In the genomic region with DNA sequence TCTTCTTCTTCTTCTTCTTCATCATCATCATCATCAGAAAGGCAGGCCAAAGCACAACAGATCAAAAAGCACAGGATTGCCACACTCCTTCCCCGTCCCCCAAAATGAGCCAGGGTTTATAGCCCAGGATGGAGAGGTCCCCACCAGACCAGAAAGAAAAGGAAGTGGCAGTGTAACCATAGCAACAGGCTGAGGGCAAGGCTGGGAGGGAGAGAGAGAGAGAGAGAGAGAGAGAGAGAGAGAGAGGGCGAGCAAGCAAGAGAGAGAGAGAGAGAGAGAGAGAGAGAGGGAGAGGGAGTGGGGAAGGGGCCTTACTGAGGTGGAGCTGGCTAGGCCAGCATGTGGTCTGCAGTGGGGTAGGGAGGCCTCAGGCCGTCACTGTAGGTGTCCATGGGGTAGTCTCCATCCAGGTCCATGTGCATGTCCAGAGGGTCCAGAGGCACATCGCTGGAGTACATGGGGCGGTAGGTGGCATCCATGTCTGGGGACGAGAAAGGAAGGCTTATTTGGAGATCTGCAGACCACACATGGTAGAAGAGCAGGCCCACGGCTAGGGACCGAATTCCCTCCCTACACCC, we compare ENCODE assay signal across 19 mouse cellular contexts. TPM values are rescaled to one million over a fixed set of nuclear protein-coding genes. Genes with fewer than 3 reads are reported as not detected.
DNase-seq lines count a peak whose midpoint lies in the region; ATAC-seq and TF ChIP-seq lines count a peak whose summit lies in the region.
"Had no signal": no experiment of that assay in that cellular context is flagged by ENCODE, and none has a peak within 500 bp of the region (broad histone marks: within the 10 kb centered on the region; RNA-seq: fewer than 3 reads in every experiment).

No protein-coding gene starts in this region.

- H3K9me3 ChIP-seq in hindbrain, embryonic 15.5 days: no peaks in the 10 kb centered on the region
- H3K9me3 ChIP-seq in midbrain, postnatal 0 days (ENCODE audit: low read length): no peaks in the 10 kb centered on the region
- H3K9me3 ChIP-seq: heart, embryonic 12.5 days; stomach, embryonic 15.5 days had no signal

- TF ChIP-seq POLR2A in thymus, adult 2 months (IDR thresholded peaks at IDR 0.05; ENCODE audit: control insufficient read depth, extremely low read depth, insufficient read depth, low read length, poor library complexity): no peak

- peak overlapping the region; percentile 41; the same call in 1 of the 2 replicates for H3K27ac ChIP-seq in brown adipose tissue, adult 24 weeks (replicated peaks; ENCODE audit: low read depth, low read length)
- no peak overlapping the region for H3K27ac ChIP-seq in hindbrain, embryonic 15.5 days (replicated peaks)
- no peak overlapping the region for H3K27ac ChIP-seq in midbrain, postnatal 0 days (ENCODE audit: low read depth, low read length)
- no peak overlapping the region for H3K27ac ChIP-seq in thymus, adult 2 months (ENCODE audit: control insufficient read depth, insufficient read depth, low read length)
- H3K27ac ChIP-seq: liver, embryonic 14.5 days; stomach, embryonic 15.5 days had no signal

- WGBS in hindbrain, embryonic 15.5 days: 55% methylated on average over 7 of the region's 8 CpGs
- 63% methylated on average over 7 of the region's 8 CpGs for WGBS in midbrain, postnatal 0 days
- 79% methylated on average over 8 of the region's 8 CpGs for WGBS in thymus, adult 2 months

- no peaks in the 10 kb centered on the region for H3K27me3 ChIP-seq in hindbrain, embryonic 15.5 days
- H3K27me3 ChIP-seq in midbrain, postnatal 0 days (ENCODE audit: insufficient read depth, low read length): no peaks in the 10 kb centered on the region
- H3K27me3 ChIP-seq in thymus, adult 2 months (ENCODE audit: control insufficient read depth, insufficient read depth, low read length): no peaks in the 10 kb centered on the region
- H3K27me3 ChIP-seq: heart, embryonic 12.5 days; stomach, embryonic 15.5 days had no signal

- peaks cover 25% of the 10 kb centered on the region for H3K4me1 ChIP-seq in brown adipose tissue, adult 24 weeks (ENCODE audit: control insufficient read depth, insufficient read depth, insufficient read length, low read length)
- H3K4me1 ChIP-seq in hindbrain, embryonic 15.5 days (replicated peaks): no peaks in the 10 kb centered on the region
- no peaks in the 10 kb centered on the region for H3K4me1 ChIP-seq in midbrain, postnatal 0 days (ENCODE audit: insufficient read depth, low read length)
- peaks cover 10% of the 10 kb centered on the region for H3K4me1 ChIP-seq in thymus, adult 2 months (replicated peaks; ENCODE audit: control insufficient read depth, insufficient read depth, low read length)
- H3K4me1 ChIP-seq: stomach, embryonic 15.5 days had no signal

- ATAC-seq in hindbrain, embryonic 15.5 days (ENCODE audit: low FRiP score, low read depth): peak; percentile 57; the same call in 1 of the 2 replicates
- peak; percentile 52; the same call in 1 of the 2 replicates for ATAC-seq in midbrain, postnatal 0 days (ENCODE audit: low FRiP score)
- ATAC-seq: lung, postnatal 0 days had no signal

- no peak overlapping the region for H3K9ac ChIP-seq in hindbrain, embryonic 15.5 days
- H3K9ac ChIP-seq in midbrain, postnatal 0 days (replicated peaks; ENCODE audit: low read length, poor library complexity, severe bottlenecking): no peak overlapping the region; the same call in 1 of the 2 replicates
- H3K9ac ChIP-seq: heart, embryonic 12.5 days; liver, embryonic 14.5 days; stomach, embryonic 15.5 days had no signal

- H3K36me3 ChIP-seq in hindbrain, embryonic 15.5 days: peaks cover 37% of the 10 kb centered on the region
- H3K36me3 ChIP-seq in midbrain, postnatal 0 days (ENCODE audit: insufficient read depth, low read length): peaks cover 44% of the 10 kb centered on the region
- peaks cover 14% of the 10 kb centered on the region; the same call in 1 of the 2 replicates for H3K36me3 ChIP-seq in thymus, adult 2 months (ENCODE audit: control insufficient read depth, insufficient read depth, low read length)

- no peak overlapping the region for H3K4me3 ChIP-seq in brown adipose tissue, adult 24 weeks (ENCODE audit: insufficient read depth, low read depth, low read length)
- no peak overlapping the region for H3K4me3 ChIP-seq in hindbrain, embryonic 15.5 days
- H3K4me3 ChIP-seq in midbrain, postnatal 0 days (ENCODE audit: low read depth, low read length): no peak overlapping the region
- H3K4me3 ChIP-seq in thymus, adult 2 months (ENCODE audit: control insufficient read depth, insufficient read depth, low read length): no peak overlapping the region
- H3K4me3 ChIP-seq: heart, embryonic 12.5 days; stomach, embryonic 15.5 days had no signal

- TF ChIP-seq CTCF in midbrain, postnatal 0 days (IDR thresholded peaks at IDR 0.05): no peak
- no peak for TF ChIP-seq CTCF in thymus, adult 2 months (IDR thresholded peaks at IDR 0.05; ENCODE audit: borderline replicate concordance, control insufficient read depth, extremely low read depth, insufficient read depth, low read length, poor library complexity)

- DNase-seq in thymus, postnatal 0 days (ENCODE audit: low spot score): peak; percentile 19
- no peak for DNase-seq in thymus, postnatal 4 days
- DNase-seq in midbrain, postnatal 0 days (ENCODE audit: low spot score): peak; percentile 43
- no peak for DNase-seq in heart, adult 18-20 months
- no peak for DNase-seq in thymus, adult 2 months
- DNase-seq in kidney, adult 18-20 months: no peak
- DNase-seq: cerebellum, adult 11 months; gastrocnemius, postnatal 25 days; heart, postnatal 36 days; kidney, adult 2 months; thymus, postnatal 36 days had no signal

- no peak overlapping the region for H3K4me2 ChIP-seq in hindbrain, embryonic 15.5 days
- no peak overlapping the region for H3K4me2 ChIP-seq in midbrain, postnatal 0 days (ENCODE audit: low read depth, low read length, poor library complexity, severe bottlenecking)
- H3K4me2 ChIP-seq: heart, embryonic 12.5 days; stomach, embryonic 15.5 days had no signal

RNA-seq across cellular contexts. Expression of gene Hap1, which starts 16.1 kb away (rescaled TPM):
- polyA plus RNA-seq in thymus, postnatal 0 days (2015; fragmentation: Nextera tagmentation; extraction: Ambion mirVana): 1.7 and 2.0 TPM in 2 replicates
- not detected in 2 replicates for polyA plus RNA-seq in brown adipose tissue, adult 24 weeks (2012; ENCODE audit: insufficient read depth, insufficient read length, missing spikeins)
- polyA plus RNA-seq in hindbrain, embryonic 15.5 days (2015; fragmentation: Nextera tagmentation; extraction: Ambion mirVana): 253 and 256 TPM in 2 replicates
- 743 and 796 TPM in 2 replicates for total RNA-seq in midbrain, postnatal 0 days (2014; rRNA removed)
- 597 and 631 TPM in 2 replicates for polyA plus RNA-seq in midbrain, postnatal 0 days (2015; fragmentation: Nextera tagmentation; extraction: Ambion mirVana)
- total RNA-seq in heart, adult 18-20 months (2021): 1 to 10 TPM; 1.8 to 1.9 TPM
- 7.7 and 8.6 TPM in 2 replicates for polyA plus RNA-seq in thymus, adult 2 months (2012; rRNA removed)

RNA-seq across cellular contexts. Expression of gene Jup, which starts 25.5 kb away (rescaled TPM):
- 94.2 and 95.3 TPM in 2 replicates for polyA plus RNA-seq in thymus, postnatal 0 days (2015; fragmentation: Nextera tagmentation; extraction: Ambion mirVana)
- polyA plus RNA-seq in brown adipose tissue, adult 24 weeks (2012; ENCODE audit: insufficient read depth, insufficient read length, missing spikeins): 24.9 and 31.0 TPM in 2 replicates
- polyA plus RNA-seq in hindbrain, embryonic 15.5 days (2015; fragmentation: Nextera tagmentation; extraction: Ambion mirVana): 73.2 and 78.1 TPM in 2 replicates
- 133 and 156 TPM in 2 replicates for total RNA-seq in midbrain, postnatal 0 days (2014; rRNA removed)
- polyA plus RNA-seq in midbrain, postnatal 0 days (2015; fragmentation: Nextera tagmentation; extraction: Ambion mirVana): 69.7 and 75.5 TPM in 2 replicates
- 100 to 1,000 TPM; 208 to 239 TPM for total RNA-seq in heart, adult 18-20 months (2021)
- 220 and 221 TPM in 2 replicates for polyA plus RNA-seq in thymus, adult 2 months (2012; rRNA removed)

RNA-seq across cellular contexts. Expression of gene Gast, which starts 37.9 kb away (rescaled TPM):
- 1.9 and 2.1 TPM in 2 replicates for polyA plus RNA-seq in thymus, postnatal 0 days (2015; fragmentation: Nextera tagmentation; extraction: Ambion mirVana)
- polyA plus RNA-seq in brown adipose tissue, adult 24 weeks (2012; ENCODE audit: insufficient read depth, insufficient read length, missing spikeins): not detected in 2 replicates
- polyA plus RNA-seq in hindbrain, embryonic 15.5 days (2015; fragmentation: Nextera tagmentation; extraction: Ambion mirVana): 0.38 TPM in 1 of 2 replicates, not detected in the other
- not detected in 2 replicates for total RNA-seq in midbrain, postnatal 0 days (2014; rRNA removed)
- 1.1 and 2.2 TPM in 2 replicates for polyA plus RNA-seq in midbrain, postnatal 0 days (2015; fragmentation: Nextera tagmentation; extraction: Ambion mirVana)
- not detected for total RNA-seq in heart, adult 18-20 months (2021)
- polyA plus RNA-seq in thymus, adult 2 months (2012; rRNA removed): 2.0 and 2.4 TPM in 2 replicates
- total RNA-seq: gastrocnemius, postnatal 25 days; heart, postnatal 36 days; layer of hippocampus, postnatal 10 days had no signal
- polyA plus RNA-seq: heart, embryonic 12.5 days; kidney, adult 2 months; limb, embryonic 11.5 days; liver, embryonic 14.5 days; lung, postnatal 0 days had no signal

RNA-seq across cellular contexts. Expression of gene P3h4, which starts 42.6 kb away (rescaled TPM):
- 14.8 and 15.3 TPM in 2 replicates for polyA plus RNA-seq in thymus, postnatal 0 days (2015; fragmentation: Nextera tagmentation; extraction: Ambion mirVana)
- polyA plus RNA-seq in brown adipose tissue, adult 24 weeks (2012; ENCODE audit: insufficient read depth, insufficient read length, missing spikeins): 5.7 and 9.8 TPM in 2 replicates
- polyA plus RNA-seq in hindbrain, embryonic 15.5 days (2015; fragmentation: Nextera tagmentation; extraction: Ambion mirVana): 21.2 and 25.5 TPM in 2 replicates
- total RNA-seq in midbrain, postnatal 0 days (2014; rRNA removed): 24.4 and 26.0 TPM in 2 replicates
- polyA plus RNA-seq in midbrain, postnatal 0 days (2015; fragmentation: Nextera tagmentation; extraction: Ambion mirVana): 23.4 and 23.7 TPM in 2 replicates
- total RNA-seq in heart, adult 18-20 months (2021): 10 to 100 TPM; 13.2 to 15.2 TPM
- polyA plus RNA-seq in thymus, adult 2 months (2012; rRNA removed): 22.3 and 23.6 TPM in 2 replicates

RNA-seq across cellular contexts. Expression of gene Fkbp10, which starts 43.4 kb away (rescaled TPM):
- 12.2 and 16.4 TPM in 2 replicates for polyA plus RNA-seq in thymus, postnatal 0 days (2015; fragmentation: Nextera tagmentation; extraction: Ambion mirVana)
- 1.7 and 3.3 TPM in 2 replicates for polyA plus RNA-seq in brown adipose tissue, adult 24 weeks (2012; ENCODE audit: insufficient read depth, insufficient read length, missing spikeins)
- 26.6 and 27.1 TPM in 2 replicates for polyA plus RNA-seq in hindbrain, embryonic 15.5 days (2015; fragmentation: Nextera tagmentation; extraction: Ambion mirVana)
- 29.0 and 33.9 TPM in 2 replicates for total RNA-seq in midbrain, postnatal 0 days (2014; rRNA removed)
- polyA plus RNA-seq in midbrain, postnatal 0 days (2015; fragmentation: Nextera tagmentation; extraction: Ambion mirVana): 19.9 and 21.8 TPM in 2 replicates
- 1 to 10 TPM; 7.2 to 7.4 TPM for total RNA-seq in heart, adult 18-20 months (2021)
- polyA plus RNA-seq in thymus, adult 2 months (2012; rRNA removed): 7.8 and 9.5 TPM in 2 replicates

Comparison
In these comparisons a context has a peak if more than half of its experiments do, and no peak if none do; other contexts are left out.
1. DNase-seq: peak in thymus, postnatal 0 days (single experiment) and midbrain, postnatal 0 days (single experiment); none in thymus, postnatal 4 days (single experiment), heart, adult 18-20 months (0 of 2), thymus, adult 2 months (single experiment) and kidney, adult 18-20 months (single experiment).
2. RNA of gene Hap1, which starts 16.1 kb away (polyA plus RNA-seq): 597 to 631 TPM in midbrain, postnatal 0 days and 253 to 256 TPM in hindbrain, embryonic 15.5 days; 7.7 to 8.6 TPM in thymus, adult 2 months, 1.7 to 2.0 TPM in thymus, postnatal 0 days and not detected in brown adipose tissue, adult 24 weeks; every median in the first group is over 10 times any median in the second.